Mouse (Mus musculus) intestine, embryonic 15.5 days (tissue): ENCODE results near the gene Myt1. TPM values are rescaled to one million over a fixed set of nuclear protein-coding genes. Genes with fewer than 3 reads are reported as not detected.
"Not testable (repeated sequence)": the region's sequence is repeated elsewhere in the genome, so short reads cannot be mapped to it uniquely, and the experiment has no call there.

Experiments
- ATAC-seq: fragments of 200-750 bp; cut with Nextera tagmentation; 2 replicates; pipeline ENCODE4 v1.8.0; 2017; ENCODE audit warnings: moderate TSS enrichment, moderate library complexity
- H3K27ac ChIP-seq: fragments of 300-500 bp; sonication (generic); 2 replicates; pipeline ENCODE4 v1.5.1; 2015; ENCODE audit warnings: mild to moderate bottlenecking, inconsistent platforms
- H3K27me3 ChIP-seq: fragments of 300-500 bp; sonication (generic); replicated peaks from 2 replicates; pipeline ENCODE4 v1.6.1; 2015; ENCODE audit warnings: inconsistent platforms
- H3K36me3 ChIP-seq: fragments of 300-500 bp; sonication (generic); 2 replicates; pipeline ENCODE4 v1.6.1; 2015; ENCODE audit warnings: inconsistent platforms
- H3K4me1 ChIP-seq: fragments of 300-500 bp; sonication (generic); replicated peaks from 2 replicates; pipeline ENCODE4 v1.6.1; 2015; ENCODE audit warnings: inconsistent platforms
- H3K4me2 ChIP-seq: fragments of 300-500 bp; sonication (generic); replicated peaks from 2 replicates; pipeline ENCODE4 v1.6.1; 2015; ENCODE audit warnings: mild to moderate bottlenecking, inconsistent platforms
- H3K4me3 ChIP-seq: fragments of 300-500 bp; sonication (generic); replicated peaks from 2 replicates; pipeline ENCODE4 v1.5.1; 2015; ENCODE audit warnings: inconsistent platforms
- H3K9ac ChIP-seq: fragments of 300-500 bp; sonication (generic); 2 replicates; pipeline ENCODE4 v1.6.1; 2015; ENCODE audit warnings: inconsistent platforms
- H3K9me3 ChIP-seq: fragments of 300-500 bp; sonication (generic); 2 replicates; pipeline ENCODE4 v1.6.1; 2016; ENCODE audit warnings: inconsistent platforms
- WGBS: fragments of 180-500 bp; shearing (Covaris S2); methylation state at CpG from one replicate; pipeline ENCODE4 v1.1.7; 2015; 5-methylcytosine and 5-hydroxymethylcytosine counted together
- polyA plus RNA-seq: library from polyadenylated mRNA; unstranded; fragments of >200 nt; fragmentation: Nextera tagmentation; extraction: Ambion mirVana; gene quantifications from 2 replicates; pipeline ENCODE4 v1.2.1, GENCODE M21; 2015

Gene Myt1
- polyA plus RNA-seq, 1 experiment from 2014 or later, result 2.4 TPM

GRCm38 (mm10) chr2:181789396-181789795, 26.3 kb downstream of the Myt1 start:
- Histone ChIP-seq H3K9ac (no peak overlapping the region), H3K4me1 (no peaks in the 10 kb centered on the region), H3K36me3 (no peaks in the 10 kb centered on the region), H3K9me3 (no peaks in the 10 kb centered on the region), H3K27me3 (no peaks in the 10 kb centered on the region), H3K4me3 (no peak overlapping the region), H3K27ac (no peak overlapping the region), H3K4me2 (no peak overlapping the region)
- 80% methylated on average over 6 of the region's 6 CpGs for WGBS
- no peak for ATAC-seq

GRCm38 (mm10) chr2:181793186-181793585, 30.1 kb downstream of the Myt1 start:
- not testable (repeated sequence) for H3K36me3 ChIP-seq, H3K27ac ChIP-seq, H3K9me3 ChIP-seq, ATAC-seq, H3K4me1 ChIP-seq, H3K4me2 ChIP-seq, H3K4me3 ChIP-seq, H3K9ac ChIP-seq, H3K27me3 ChIP-seq
- WGBS, result 84% methylated on average over 8 of the region's 8 CpGs

- H3K27me3 ChIP-seq, result no peaks in the 10 kb centered on the region
- H3K4me3 ChIP-seq, result no peak overlapping the region
- no peak for ATAC-seq
- 60% methylated on average over 3 of the region's 3 CpGs for WGBS
- H3K4me1 ChIP-seq, result no peaks in the 10 kb centered on the region
- H3K4me2 ChIP-seq, result no peak overlapping the region
- no peak overlapping the region for H3K9ac ChIP-seq
- H3K27ac ChIP-seq, result no peak overlapping the region
- no peaks in the 10 kb centered on the region for H3K36me3 ChIP-seq
- H3K9me3 ChIP-seq, result no peaks in the 10 kb centered on the region
These were observed 32.6 kb downstream of the Myt1 start for GRCm38 (mm10) chr2:181795641-181796130.

- Histone ChIP-seq H3K27ac (no peak overlapping the region), H3K36me3 (no peaks in the 10 kb centered on the region), H3K4me2 (no peak overlapping the region), H3K27me3 (no peaks in the 10 kb centered on the region), H3K4me3 (no peak overlapping the region), H3K9me3 (no peaks in the 10 kb centered on the region), H3K9ac (no peak overlapping the region), H3K4me1 (no peaks in the 10 kb centered on the region)
- ATAC-seq, result no peak
- WGBS, result 81% methylated on average over 8 of the region's 8 CpGs
These were observed 34.5 kb downstream of the Myt1 start for GRCm38 (mm10) chr2:181797672-181798071.

- Histone ChIP-seq H3K27ac (no peak overlapping the region), H3K9ac (no peak overlapping the region), H3K9me3 (no peaks in the 10 kb centered on the region), H3K27me3 (no peaks in the 10 kb centered on the region), H3K36me3 (no peaks in the 10 kb centered on the region), H3K4me1 (no peaks in the 10 kb centered on the region), H3K4me2 (no peak overlapping the region), H3K4me3 (no peak overlapping the region)
- no peak for ATAC-seq
- WGBS, result 61% methylated on average over 2 of the region's 2 CpGs
These were observed 66.0 kb downstream of the Myt1 start for GRCm38 (mm10) chr2:181829032-181829650.

- no peak overlapping the region for H3K4me3 ChIP-seq
- no peak for ATAC-seq
- H3K4me2 ChIP-seq, result no peak overlapping the region
- WGBS, result 85% methylated on average over 2 of the region's 2 CpGs
- H3K9ac ChIP-seq, result no peak overlapping the region
- H3K27ac ChIP-seq, result no peak overlapping the region
- H3K36me3 ChIP-seq, result no peaks in the 10 kb centered on the region
- H3K4me1 ChIP-seq, result no peaks in the 10 kb centered on the region
- no peaks in the 10 kb centered on the region for H3K9me3 ChIP-seq
- no peaks in the 10 kb centered on the region for H3K27me3 ChIP-seq
These were observed 69.6 kb downstream of the Myt1 start for GRCm38 (mm10) chr2:181832745-181833144.

GRCm38 (mm10) chr2:181837372-181838292, 74.5 kb downstream of the Myt1 start, which contains the start of gene Pcmtd2:
Pcmtd2 (plus strand) TSS chr2:181837854.
- peak within 1 kb of the TSS; percentile 77; the same call in 1 of the 2 replicates for H3K27ac ChIP-seq
- H3K4me3 ChIP-seq, result peak within 1 kb of the TSS; percentile 68
- 0 out of 2 replicates have a peak, but pooled peaks cover 5% of the 10 kb centered on the region for H3K4me1 ChIP-seq
- peak; percentile 99 for ATAC-seq
- H3K36me3 ChIP-seq, result no peaks in the 10 kb centered on the region
- peak within 1 kb of the TSS; percentile 74 for H3K4me2 ChIP-seq
- H3K9ac ChIP-seq, result peak within 1 kb of the TSS; percentile 66
- no peaks in the 10 kb centered on the region for H3K9me3 ChIP-seq
- no peaks in the 10 kb centered on the region for H3K27me3 ChIP-seq
- WGBS, result under 1% methylated on average over 34 of the region's 35 CpGs

- Histone ChIP-seq H3K9ac (peak overlapping the region; percentile 66), H3K9me3 (no peaks in the 10 kb centered on the region), H3K4me1 (0 out of 2 replicates have a peak, but pooled peaks cover 5% of the 10 kb centered on the region), H3K27me3 (no peaks in the 10 kb centered on the region), H3K36me3 (no peaks in the 10 kb centered on the region), H3K27ac (0 out of 2 replicates have a peak overlapping the region, but pooled peaks have one; percentile 77), H3K4me2 (peak overlapping the region; percentile 74), H3K4me3 (peak overlapping the region; percentile 68)
- WGBS, result under 1% methylated on average over 3 of the region's 3 CpGs
- no peak for ATAC-seq
These were observed 75.2 kb downstream of the Myt1 start for GRCm38 (mm10) chr2:181838293-181838680.

GRCm38 (mm10) chr2:181845709-181846394, 82.7 kb downstream of the Myt1 start:
- Histone ChIP-seq H3K9ac (no peak overlapping the region), H3K4me3 (no peak overlapping the region), H3K36me3 (no peaks in the 10 kb centered on the region), H3K27ac (no peak overlapping the region), H3K4me1 (no peaks in the 10 kb centered on the region), H3K4me2 (no peak overlapping the region), H3K9me3 (no peaks in the 10 kb centered on the region), H3K27me3 (no peaks in the 10 kb centered on the region)
- WGBS, result 66% methylated on average over 5 of the region's 5 CpGs
- ATAC-seq, result peak; percentile 87

GRCm38 (mm10) chr2:181863791-181864535, 100.8 kb downstream of the Myt1 start, which contains the start of gene Polr3k:
Polr3k (plus strand) TSS chr2:181864337.
- peaks cover 6% of the 10 kb centered on the region; the same call in 1 of the 2 replicates for H3K36me3 ChIP-seq
- peak within 1 kb of the TSS; percentile 55 for H3K27ac ChIP-seq
- H3K27me3 ChIP-seq, result no peaks in the 10 kb centered on the region
- H3K4me2 ChIP-seq, result peak within 1 kb of the TSS; percentile 68
- ATAC-seq, result peak; percentile 100
- H3K4me1 ChIP-seq, result peaks cover 5% of the 10 kb centered on the region
- under 1% methylated on average over 35 of the region's 35 CpGs for WGBS
- peak within 1 kb of the TSS; percentile 78 for H3K4me3 ChIP-seq
- H3K9ac ChIP-seq, result peak within 1 kb of the TSS; percentile 68
- no peaks in the 10 kb centered on the region for H3K9me3 ChIP-seq

GRCm38 (mm10) chr2:181864536-181864860, 101.4 kb downstream of the Myt1 start:
- peaks cover 5% of the 10 kb centered on the region for H3K4me1 ChIP-seq
- peak overlapping the region; percentile 55 for H3K27ac ChIP-seq
- H3K9ac ChIP-seq, result peak overlapping the region; percentile 68
- H3K27me3 ChIP-seq, result no peaks in the 10 kb centered on the region
- ATAC-seq, result no peak; the same call in 1 of the 2 replicates
- peaks cover 6% of the 10 kb centered on the region; the same call in 1 of the 2 replicates for H3K36me3 ChIP-seq
- no peaks in the 10 kb centered on the region for H3K9me3 ChIP-seq
- H3K4me3 ChIP-seq, result peak overlapping the region; percentile 78
- peak overlapping the region; percentile 68 for H3K4me2 ChIP-seq
- under 1% methylated on average over 22 of the region's 22 CpGs for WGBS
